Mouse (Mus musculus) mouse trophoblast stem cell (cell line): Measurements from ENCODE around the gene Sorbs2.

Experiments used
- in situ Hi-C, 2 experiments: fragments of 300-500 bp; cut with MseI, MboI; formaldehyde crosslinking; loops; 2 replicates in 1 of 2; 3 replicates in 1 of 2; pipeline ENCODE4 v1.15.1; 2025

Gene Sorbs2

DNA sequence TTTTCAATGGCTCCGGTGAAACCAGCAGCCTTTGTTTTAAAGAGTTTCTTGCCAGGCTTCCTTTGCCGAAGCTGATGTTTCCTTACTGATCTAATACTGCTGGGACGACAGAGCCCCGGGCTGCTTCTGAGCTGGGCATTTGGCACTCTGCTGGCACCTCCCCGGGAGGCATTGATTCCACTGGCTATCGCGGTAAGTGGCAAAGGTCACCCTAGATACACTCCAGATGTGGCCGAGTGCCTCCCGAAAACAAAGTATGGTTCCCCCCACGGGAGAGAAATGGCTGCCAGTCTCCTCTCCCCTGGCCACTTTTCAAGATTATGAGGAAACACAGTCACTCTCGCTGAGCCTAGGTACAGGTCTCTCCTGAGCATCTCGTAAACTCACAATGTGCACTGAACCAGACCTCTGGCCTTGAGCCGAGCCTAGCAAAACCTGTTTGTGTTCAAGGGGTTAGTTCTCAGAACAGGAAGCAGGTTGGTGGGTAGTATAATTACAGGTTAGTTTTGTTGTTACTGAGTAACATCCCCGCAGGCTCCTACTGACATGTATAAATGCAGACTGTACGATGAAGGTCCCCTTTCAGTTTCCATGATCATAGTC is 114.1 kb downstream of the Sorbs2 start:
- in situ Hi-C loops = no loop called here

DNA sequence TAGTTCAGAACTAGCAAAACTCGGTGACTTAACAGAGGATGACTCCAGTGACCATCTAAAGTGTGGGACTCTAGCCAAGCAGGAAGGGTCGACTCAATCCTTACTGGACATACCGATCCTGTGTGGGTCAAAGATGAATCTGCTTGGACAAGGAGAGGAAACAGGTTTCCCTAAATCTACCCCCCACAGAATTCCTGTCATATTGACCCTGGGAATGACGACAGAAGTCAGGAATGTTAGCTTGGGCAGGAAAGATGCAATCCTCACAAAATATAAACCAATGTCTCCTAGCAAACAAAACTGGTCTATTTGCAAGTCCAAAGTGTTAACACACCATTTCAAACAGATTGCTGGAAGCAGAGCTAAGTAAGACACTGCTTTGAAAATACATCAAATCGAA is 118.8 kb downstream of the Sorbs2 start:
- in situ Hi-C loops = no loop called here

DNA sequence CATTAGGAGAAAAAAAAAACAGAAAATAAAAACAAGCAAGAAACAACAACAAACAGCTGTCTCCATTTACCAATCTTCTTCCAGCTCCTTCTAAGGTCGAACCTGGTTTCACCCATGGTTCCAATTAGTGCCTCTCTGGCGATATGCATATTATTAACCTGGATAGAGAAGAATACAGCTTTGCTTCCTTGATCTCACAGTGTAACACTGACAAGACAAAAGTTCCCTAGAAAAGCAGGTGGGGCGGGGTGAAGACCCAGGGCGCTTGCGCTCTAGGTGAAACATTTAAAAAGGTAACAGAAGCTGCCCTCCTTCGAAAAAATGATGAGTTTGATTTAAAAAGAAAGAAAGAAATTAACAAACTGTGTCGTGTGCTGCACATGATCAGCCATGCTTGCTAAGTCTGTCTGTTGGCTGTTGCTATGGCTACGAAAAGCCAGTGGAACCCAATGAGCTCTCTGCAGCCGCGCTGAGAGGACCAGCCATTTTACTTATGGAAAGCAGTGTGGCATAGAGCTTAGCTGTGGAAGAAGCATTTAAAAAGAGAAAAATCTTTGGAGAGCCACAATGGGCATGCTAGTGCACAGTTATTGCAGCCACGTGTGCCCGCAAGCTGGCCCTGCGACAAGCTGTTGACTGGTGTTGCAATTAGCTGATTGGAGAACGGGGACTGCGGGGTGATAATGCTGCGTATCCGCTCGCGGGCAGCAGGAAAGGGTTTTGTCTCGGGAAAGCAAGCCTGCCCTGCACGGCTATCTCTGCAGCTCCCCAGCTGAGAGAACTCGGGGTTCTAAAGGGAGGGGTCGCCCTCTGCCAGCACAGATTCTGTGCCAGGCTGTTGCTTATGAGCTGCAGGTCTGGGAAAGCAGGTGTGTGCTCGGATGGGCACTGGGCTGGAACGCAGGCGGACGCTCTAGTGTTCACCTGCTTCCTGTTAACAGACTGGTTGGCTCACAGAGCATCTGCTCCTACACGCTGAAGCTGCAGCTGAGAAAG is 120.0 kb downstream of the Sorbs2 start:
- in situ Hi-C loops = no loop called here

DNA sequence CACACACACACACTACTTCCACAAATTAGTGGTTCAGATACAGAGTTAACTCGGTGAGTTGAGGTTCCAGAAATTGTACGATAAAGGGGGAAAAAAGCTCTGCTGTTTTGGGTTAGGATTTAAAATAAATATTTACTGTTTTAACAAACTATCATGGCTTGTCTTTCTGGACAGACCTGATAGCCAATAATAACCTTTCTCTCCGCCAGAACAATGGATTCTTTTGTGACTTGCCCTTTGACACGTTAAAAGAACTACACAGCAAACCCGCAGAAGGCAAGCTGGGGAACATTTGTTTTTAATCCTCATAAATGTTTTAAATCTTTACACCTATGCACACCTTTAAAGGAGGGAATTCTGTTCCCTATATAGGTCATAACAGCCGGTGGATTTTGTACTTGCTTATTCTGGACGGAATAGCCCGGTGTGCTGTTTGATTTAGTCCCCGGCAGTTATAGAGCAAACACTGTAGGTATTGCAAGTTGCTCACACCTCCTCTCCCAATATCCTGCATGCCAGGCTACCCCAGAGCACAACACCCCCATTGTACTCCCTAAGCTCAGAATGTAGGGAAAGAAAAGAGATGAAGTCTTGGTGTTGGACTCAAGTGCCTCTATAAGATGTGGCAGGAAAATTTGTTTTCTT is 121.0 kb downstream of the Sorbs2 start:
- in situ Hi-C loops = no loop called here

DNA sequence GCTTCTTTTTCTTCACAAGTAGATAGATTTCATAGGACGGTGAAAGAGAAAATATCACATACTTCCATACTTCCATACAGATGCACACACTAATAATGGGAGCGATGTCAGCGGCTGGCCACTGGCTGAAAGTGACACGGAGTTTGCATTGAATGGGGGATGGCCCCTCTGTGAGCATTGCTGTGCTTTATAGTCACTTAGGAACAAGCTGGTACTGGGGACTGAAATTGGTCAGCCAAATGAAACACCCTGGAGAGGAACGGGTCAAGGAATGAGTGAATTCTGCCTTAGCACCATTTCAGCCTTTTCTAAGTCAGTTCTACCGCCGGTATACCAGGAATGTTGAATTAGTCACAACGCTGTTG is 121.5 kb downstream of the Sorbs2 start:
- in situ Hi-C loops = no loop called here

DNA sequence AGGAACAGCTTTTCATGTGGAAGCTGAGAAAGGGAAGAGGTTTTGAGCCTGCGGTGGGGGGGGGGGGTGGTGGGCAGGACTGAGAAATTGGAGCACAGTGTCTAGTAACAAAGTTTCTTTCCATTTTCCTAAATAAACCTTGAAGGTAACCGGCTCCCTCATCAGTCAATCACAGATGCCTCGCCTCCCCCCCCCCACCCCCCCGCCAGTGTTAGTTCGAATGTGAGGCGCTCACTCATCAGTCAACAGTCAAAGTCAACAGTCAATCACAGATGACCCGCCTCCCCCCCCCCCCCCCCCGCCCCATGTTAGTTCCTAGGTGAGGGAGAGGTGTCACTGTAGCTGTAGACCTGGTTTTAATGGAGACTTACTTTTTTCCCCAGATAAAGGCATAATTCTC is 123.4 kb downstream of the Sorbs2 start:
- in situ Hi-C loops = no loop called here

DNA sequence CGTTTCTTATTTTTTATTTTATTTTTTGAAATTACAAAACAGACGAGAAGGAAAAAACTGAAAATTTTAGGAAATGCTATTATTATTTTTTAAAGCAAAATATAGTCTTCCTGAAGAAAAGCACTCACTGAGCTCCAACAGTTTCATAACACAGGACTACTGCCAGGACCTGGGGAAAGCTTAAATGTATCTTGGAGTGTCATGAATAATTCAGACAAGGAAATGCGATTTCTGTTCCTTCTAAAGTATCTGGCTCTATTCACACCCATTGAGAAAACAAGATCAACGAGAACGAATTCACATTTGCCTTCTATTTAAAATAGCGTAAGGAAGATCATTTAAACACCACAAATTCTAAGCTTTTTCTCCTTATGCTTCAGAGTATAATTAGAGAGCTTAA is 127.6 kb downstream of the Sorbs2 start:
- in situ Hi-C loops = no loop called here

DNA sequence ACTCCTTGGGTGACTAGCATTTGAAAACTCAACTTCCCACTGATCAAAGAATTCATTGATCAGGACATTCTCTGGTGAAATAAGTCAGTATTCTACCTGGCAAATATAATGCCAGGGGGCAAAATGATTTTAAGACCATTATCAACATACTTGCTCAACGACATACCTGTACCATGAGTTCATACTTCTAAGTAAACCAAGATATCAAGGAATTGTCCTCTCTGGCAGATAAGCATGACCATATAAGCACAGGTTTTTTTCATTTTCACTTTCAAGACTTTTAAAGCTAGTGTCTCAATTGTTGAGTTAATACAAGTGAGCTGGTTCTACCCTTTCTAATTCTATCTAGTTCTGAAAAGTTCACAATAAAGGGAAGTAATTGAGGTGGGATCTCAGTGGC is 130.2 kb downstream of the Sorbs2 start:
- in situ Hi-C loops = no loop called here

DNA sequence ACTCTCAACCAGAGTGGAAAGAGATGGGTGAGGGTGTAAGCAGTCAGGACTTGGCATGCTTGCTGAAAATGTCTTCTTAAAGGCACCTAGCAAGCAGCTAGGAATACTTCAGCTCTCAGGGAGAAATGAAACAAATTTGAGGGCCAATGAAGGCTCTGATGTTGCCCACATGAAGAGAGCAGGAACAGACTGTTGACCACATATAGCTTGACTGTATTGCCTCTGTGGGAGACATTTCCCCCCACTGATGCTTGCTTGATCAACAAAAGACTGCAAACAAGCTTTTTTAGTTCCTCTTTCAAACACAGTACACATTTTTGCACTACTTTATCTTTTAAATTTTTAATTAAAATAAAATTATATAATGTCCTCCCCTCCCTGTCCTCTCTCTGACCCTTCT is 131.9 kb downstream of the Sorbs2 start:
- in situ Hi-C loops = no loop called here

DNA sequence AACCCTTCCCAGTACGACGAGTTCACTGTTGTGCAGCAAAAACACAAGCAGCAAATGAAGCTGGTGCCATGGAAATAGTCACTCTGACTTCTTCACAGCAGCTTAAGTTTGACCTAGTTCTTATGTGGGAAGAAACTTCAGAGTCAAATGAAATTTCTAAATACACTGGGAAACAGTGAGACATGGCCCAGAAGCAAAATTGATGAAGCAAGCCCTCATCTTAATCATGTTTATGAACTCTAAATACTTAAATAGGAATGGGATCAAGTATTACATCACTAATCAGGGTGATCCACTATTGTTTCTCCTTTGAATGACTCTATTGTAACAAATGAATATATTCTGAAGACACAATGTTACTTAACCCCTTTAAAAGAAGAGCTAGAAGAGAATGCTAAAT is 137.1 kb downstream of the Sorbs2 start:
- in situ Hi-C loops = no loop called here

DNA sequence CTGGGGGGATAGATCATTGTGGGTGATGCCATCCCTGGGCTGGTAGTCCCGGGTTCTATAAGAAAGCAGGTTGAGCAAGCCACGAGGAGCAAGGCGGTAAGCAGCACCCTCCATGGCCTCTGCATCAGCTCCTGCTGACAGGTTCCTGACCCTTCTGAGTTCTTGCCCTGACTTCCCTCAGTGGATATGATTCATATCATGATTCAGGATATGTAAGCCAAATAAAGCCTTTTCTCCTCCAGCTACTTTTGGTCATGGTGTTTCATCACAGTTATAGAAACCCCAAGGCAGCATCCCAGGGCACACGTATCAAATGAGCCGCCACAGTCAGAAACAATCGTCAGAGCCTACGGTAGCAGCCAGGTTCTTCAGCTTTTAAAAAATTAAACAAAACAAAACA is 141.5 kb downstream of the Sorbs2 start:
- in situ Hi-C loops = no loop called here

DNA sequence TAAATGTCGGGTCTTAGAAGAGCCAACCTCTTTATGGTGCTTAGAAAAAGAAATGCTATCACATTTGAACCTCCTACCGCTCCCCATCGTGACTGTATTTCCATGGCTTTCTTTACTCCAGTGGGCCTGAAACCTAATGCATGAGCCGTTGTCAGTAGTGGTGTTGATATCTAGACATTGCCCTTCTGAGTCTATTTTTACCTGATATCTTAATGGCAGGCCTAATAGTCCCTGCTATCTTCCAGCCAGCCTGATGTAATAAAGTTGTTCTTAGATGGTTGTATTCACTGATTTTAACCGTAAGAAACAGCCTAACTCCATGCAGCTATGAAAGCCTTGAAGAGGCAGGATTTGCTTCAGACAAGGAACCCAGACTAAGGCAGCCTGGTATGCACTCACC is 142.4 kb downstream of the Sorbs2 start:
- in situ Hi-C loops = no loop called here

DNA sequence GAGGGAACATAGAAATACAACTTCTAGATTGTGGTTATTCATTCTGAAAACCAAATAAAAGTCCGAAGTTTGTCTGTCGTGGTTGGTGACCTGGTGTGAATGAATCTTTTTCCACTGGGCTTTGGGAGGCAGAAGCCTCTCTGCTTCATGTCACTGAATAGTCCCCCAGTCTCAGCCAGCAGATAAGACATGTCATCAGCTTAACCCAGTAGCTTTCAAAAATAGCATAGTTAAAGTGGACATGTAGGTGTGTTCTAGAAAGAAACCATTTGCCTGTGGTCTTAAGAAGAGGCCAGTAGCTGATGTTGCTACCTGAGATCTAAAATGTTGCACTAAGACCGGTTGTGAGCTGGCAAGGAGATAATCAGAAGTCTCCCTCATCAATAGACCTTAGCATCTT is 150.4 kb downstream of the Sorbs2 start:
- in situ Hi-C loops = no loop called here

DNA sequence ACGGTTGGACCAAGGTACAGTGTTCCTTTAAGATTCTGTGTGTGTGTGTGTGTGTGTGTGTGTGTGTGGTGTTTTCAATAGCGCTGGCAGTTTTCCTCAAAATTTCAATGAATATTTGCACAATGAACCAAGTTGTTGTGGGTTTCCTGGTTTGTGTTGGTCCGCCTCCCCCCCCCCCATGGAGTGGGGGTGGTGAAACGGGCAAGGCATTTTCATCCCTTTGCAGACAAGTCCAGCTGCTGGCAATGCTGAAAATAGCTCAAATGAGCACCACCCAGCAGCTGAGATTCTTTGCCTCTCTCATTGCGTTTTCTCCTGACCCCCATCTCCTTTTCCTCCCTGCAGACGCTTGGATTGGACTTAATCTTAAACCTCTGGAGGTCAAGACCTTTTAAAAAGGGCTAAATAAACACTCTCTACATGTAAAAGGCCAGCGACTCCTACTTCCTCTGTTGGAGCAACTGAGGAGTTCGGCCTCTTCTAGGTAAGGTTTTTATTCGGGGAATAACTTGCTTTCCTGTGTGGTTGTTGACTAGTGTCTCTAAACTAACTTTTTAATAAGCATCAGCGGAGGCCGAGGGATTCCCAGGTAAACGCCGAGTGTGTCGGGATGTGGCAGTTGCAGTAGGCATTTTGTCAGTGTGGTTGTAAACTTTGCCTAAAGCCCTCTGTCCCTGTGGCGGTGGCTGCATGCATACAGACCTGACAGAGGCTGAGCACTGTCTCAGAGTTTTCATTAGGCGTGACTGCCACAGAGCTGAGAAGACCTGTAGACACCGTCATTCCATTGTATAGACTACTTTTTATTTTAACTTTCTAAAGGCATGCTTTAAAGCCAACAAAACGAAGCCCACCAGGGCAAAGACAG is 151.1 kb downstream of the Sorbs2 start:
- in situ Hi-C loops = no loop called here

DNA sequence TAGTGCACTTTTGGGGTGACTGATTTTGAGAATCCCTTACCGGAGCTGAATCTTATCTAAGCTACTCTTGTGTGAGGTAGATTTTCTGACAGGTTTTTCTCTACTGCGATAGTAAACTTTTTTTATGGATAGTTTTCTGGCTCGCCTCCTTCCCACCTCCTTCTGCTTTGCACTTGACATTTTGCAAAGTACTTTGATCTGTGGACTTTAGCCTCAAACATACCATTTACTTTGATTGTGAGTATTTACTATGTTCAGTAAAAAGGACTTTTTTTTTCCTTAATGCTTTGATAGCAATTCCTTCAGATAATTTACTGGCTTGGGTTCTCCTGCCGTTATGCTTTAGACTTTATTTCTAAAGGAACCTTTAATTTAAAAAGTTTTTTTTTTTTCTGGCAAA is 151.9 kb downstream of the Sorbs2 start:
- in situ Hi-C loops = no loop called here

DNA sequence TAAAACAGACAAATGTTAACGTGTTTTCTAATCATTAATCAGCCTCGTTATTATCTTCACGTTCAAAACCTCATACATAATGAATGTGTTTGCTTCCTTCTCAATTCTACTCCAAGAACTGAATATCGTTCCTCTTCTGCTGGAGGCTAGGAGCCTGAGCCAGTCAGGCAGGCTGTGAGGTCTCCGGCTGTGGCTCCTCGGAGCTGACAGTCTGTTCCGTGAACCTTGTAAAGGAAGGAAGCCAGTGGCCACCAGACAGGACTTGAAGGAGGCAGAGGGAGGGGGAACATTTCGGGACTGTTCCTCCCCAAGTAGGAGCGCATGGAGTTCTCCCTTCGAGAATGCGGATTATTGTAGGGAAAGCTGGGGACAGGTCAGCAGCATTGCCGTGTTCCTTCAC is 153.0 kb downstream of the Sorbs2 start:
- in situ Hi-C loops = no loop called here

DNA sequence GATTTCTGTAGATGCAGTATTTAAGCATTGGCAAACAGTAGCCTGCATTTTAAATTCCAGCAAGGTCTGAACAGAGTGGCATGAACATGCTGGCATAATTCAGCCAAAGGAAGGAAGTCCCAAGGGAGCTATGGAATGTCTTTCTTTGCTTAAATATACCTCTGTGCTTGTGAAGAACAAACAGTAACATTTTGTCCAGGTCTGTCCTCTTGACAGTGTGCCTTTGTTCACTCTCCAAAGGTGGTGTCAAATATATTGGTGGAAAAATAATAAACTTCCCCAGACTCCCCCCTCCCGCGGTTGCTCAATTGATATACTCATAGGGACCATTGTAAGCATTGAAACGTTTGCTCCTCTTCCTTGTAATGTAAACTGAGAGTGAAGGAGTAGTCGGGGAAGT is 154.0 kb downstream of the Sorbs2 start:
- in situ Hi-C loops = no loop called here

DNA sequence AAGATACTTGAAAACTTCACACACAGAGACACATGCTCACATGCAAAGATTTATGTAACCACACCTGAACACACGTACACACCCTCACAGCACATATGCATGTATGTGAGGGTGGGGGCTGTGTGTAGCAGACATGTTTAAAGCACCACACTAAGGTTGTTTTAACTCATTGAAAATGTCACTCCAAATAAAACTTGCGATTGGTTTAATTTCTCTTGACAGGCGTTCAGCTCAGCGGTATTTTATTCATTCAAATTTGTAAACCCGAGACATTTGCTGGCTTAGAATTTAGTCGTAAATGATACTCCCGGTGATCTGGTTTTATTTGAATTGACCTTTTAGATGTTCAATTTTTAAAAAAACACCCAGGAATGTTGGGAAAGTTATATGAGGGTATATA is 158.6 kb downstream of the Sorbs2 start:
- in situ Hi-C loops = no loop called here

DNA sequence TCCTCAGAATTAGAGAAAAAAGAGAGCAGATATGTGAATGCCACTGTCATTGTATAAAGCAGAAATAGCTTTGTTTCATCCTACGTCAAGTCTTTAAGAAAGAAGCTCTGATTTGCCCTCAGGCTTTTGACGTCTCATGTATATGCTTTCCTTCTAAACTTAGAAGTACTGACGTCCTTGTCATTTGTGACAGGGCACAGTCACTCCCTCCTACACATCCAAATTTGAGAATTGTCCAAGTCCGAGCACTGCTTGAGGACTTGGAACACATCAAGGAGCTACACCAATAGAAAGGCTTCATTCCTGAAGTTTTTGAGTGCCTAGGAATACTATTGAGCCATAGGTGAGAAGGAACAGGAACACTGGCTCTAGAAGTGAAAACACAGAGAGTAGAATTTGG is 165.6 kb downstream of the Sorbs2 start:
- in situ Hi-C loops = no loop called here

DNA sequence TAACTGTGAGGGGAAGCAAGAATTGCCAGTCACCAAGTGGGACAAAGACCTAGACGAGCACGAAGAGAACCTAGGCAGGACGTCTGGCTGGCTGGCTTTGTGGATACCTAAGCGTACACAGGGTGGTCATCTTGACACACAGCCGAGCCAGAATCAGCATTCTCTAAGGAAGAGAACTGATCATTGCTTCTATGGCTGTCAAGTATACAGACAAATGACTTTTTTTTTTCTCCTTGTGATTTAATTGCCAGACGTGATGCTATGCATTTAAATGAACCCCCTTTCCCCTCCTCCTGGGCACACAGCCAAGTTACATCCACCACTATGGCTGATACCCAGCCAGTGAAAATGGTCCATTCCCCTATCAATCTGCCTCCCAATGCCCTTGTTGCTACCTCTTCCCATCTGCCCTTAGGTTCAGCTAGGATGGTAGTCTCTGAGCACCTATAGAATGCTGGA is 168.3 kb downstream of the Sorbs2 start:
- in situ Hi-C loops = no loop called here

DNA sequence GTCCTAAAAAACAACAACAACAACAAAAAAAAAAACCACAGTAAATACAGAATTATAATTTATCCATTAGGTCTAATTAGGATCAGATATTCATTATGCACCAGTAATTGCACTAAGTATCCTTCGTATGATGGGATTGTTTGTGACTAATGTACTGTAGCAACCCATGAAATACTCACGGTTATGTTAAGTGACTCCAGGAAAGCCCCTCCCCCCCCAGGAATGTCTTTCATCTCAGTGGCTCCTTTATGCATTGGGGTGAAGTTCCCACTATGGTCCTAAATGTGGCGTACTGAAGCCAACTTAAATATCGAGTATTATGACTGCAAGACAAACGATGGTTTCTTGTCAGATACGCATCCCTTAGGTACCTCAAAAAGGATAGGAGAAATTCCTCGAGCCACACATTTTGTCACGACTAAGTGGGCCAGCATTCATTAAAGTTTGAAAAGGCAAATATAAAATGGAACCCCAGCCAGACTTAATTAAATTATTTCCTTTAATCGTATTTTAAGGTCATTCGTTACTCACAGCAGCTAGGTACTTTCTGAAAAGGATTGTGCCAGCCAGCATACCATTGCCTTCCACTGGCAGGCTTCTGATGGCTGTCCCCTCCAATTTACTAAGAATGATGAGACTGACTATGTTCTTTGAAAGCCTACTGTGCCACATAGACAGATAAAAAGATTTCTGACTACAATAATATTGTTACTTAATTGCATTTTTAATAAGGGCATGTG is 169.7 kb downstream of the Sorbs2 start:
- in situ Hi-C loops = no loop called here
